Mouse (Mus musculus) C2C12 (cell line): ENCODE measurements around the gene Hsd3b7. TPM values are rescaled to one million over a fixed set of nuclear protein-coding genes. Genes with fewer than 3 reads are reported as not detected.
A peak's percentile ranks its signal among the peaks of the same experiment; 100 is the strongest.

Experiments used
- H3K27me3 ChIP-seq: one replicate; pipeline ENCODE4 v1.6.1; 2011; ENCODE audit not compliant: control insufficient read depth, insufficient read depth, insufficient read length
- H3K36me3 ChIP-seq: one replicate; pipeline ENCODE4 v1.6.1; 2011; ENCODE audit not compliant: control insufficient read depth, insufficient read depth
- H3K4me3 ChIP-seq: one replicate; pipeline ENCODE4 v1.5.1; 2011; ENCODE audit warnings: mild to moderate bottlenecking, control low read depth; ENCODE audit not compliant: poor library complexity, insufficient read depth, severe bottlenecking
- H3K79me2 ChIP-seq: one replicate; pipeline ENCODE4 v1.6.1; 2011; ENCODE audit not compliant: control insufficient read depth, insufficient read depth
- H3K79me3 ChIP-seq: one replicate; pipeline ENCODE4 v1.6.1; 2011; ENCODE audit warnings: low read depth, control low read depth
- H3ac ChIP-seq: one replicate; pipeline ENCODE3; 2011; ENCODE audit warnings: low read depth; ENCODE audit not compliant: control insufficient read depth, insufficient read length
- CEBPB ChIP-seq: IDR thresholded peaks from one replicate; pipeline ENCODE4 v1.6.1; 2011; ENCODE audit warnings: low read depth, mild to moderate bottlenecking, control low read depth, moderate library complexity
- CTCF ChIP-seq: IDR thresholded peaks from one replicate; pipeline ENCODE4 v1.5.1; 2011; ENCODE audit not compliant: control insufficient read depth, insufficient read depth, insufficient read length
- FOSL1 ChIP-seq: IDR thresholded peaks from one replicate; pipeline ENCODE4 v1.8.0; 2011; ENCODE audit warnings: mild to moderate bottlenecking, low read length; ENCODE audit not compliant: poor library complexity, insufficient read depth, severe bottlenecking
- MAX ChIP-seq: IDR thresholded peaks from one replicate; pipeline ENCODE4 v1.6.1; 2011; ENCODE audit warnings: mild to moderate bottlenecking, control low read depth
- MYOD1 ChIP-seq: IDR thresholded peaks from one replicate; pipeline ENCODE4 v1.6.1; 2011; ENCODE audit warnings: low read depth; ENCODE audit not compliant: control insufficient read depth, insufficient read length
- MYOG ChIP-seq: IDR thresholded peaks from one replicate; pipeline ENCODE4 v1.6.1; 2011; ENCODE audit not compliant: control insufficient read depth, insufficient read length; ENCODE audit errors: extremely low read depth
- USF1 ChIP-seq: IDR thresholded peaks from one replicate; pipeline ENCODE4 v1.6.1; 2011; ENCODE audit warnings: low read depth, mild to moderate bottlenecking, control low read depth, moderate library complexity
- long read RNA-seq, 2 experiments: library from polyadenylated mRNA; unstranded; transcript quantifications; one replicate each; pipeline ENCODE4 v2.0.0; 2019 to 2020
- polyA plus RNA-seq: library from polyadenylated mRNA; unstranded; fragments of >200 nt; fragmentation: generic; extraction: Trizol; gene quantifications from one replicate; pipeline ENCODE4 v1.2.1, GENCODE M21; 2012; ENCODE audit warnings: missing spikeins

Hsd3b7 gene
- polyA plus RNA-seq = 8.3 TPM
- long read RNA-seq, experiment 1, transcript Hsd3b7-201 (7 exons, 1,828 nt) = major isoform, 16 of 21 reads
- long read RNA-seq, experiment 1, partial matches to known transcripts = 2 of 21 reads
- long read RNA-seq, experiment 1, other reads (novel, unspliced or antisense) = 1 of 21 reads
- long read RNA-seq, experiment 2, transcript Hsd3b7-201 (7 exons, 1,828 nt) = major isoform, 10 of 16 reads
- long read RNA-seq, experiment 2, partial matches to known transcripts = 1 of 16 reads
- long read RNA-seq, experiment 2, other reads (novel, unspliced or antisense) = 4 of 16 reads

GRCm38 (mm10) chr7:127800435-127801009 is at the start of gene Hsd3b7:
Gene Hsd3b7 (plus strand): TSS chr7:127800604.
- H3K4me3 ChIP-seq = no peak within 1 kb of the TSS
- TF ChIP-seq MAX = no peak
- TF ChIP-seq CTCF = peak; percentile 44
- H3ac ChIP-seq = no peak within 1 kb of the TSS
- H3K36me3 ChIP-seq = peaks cover 36% of the 10 kb centered on the region
- no peaks in the 10 kb centered on the region for H3K79me2 ChIP-seq
- no peaks in the 10 kb centered on the region for H3K27me3 ChIP-seq
- H3K79me3 ChIP-seq = no peaks in the 10 kb centered on the region

- peaks cover 37% of the 10 kb centered on the region for H3K36me3 ChIP-seq
- H3K27me3 ChIP-seq = no peaks in the 10 kb centered on the region
- H3ac ChIP-seq = no peak overlapping the region
- H3K79me3 ChIP-seq = no peaks in the 10 kb centered on the region
- no peak overlapping the region for H3K4me3 ChIP-seq
- TF ChIP-seq CTCF = no peak
- TF ChIP-seq MYOG = no peak
- no peak for TF ChIP-seq CEBPB
- no peak for TF ChIP-seq MAX
- peaks cover 19% of the 10 kb centered on the region for H3K79me2 ChIP-seq
These were observed 48.8 kb upstream of the Hsd3b7 start for GRCm38 (mm10) chr7:127751619-127752018.

GRCm38 (mm10) chr7:127752069-127752468 is 48.3 kb upstream of the Hsd3b7 start:
- no peak overlapping the region for H3K4me3 ChIP-seq
- no peak overlapping the region for H3ac ChIP-seq
- TF ChIP-seq CEBPB (no peak), FOSL1 (no peak), MAX (no peak), MYOD1 (no peak), MYOG (no peak), CTCF (no peak), USF1 (no peak)
- H3K27me3 ChIP-seq = no peaks in the 10 kb centered on the region
- peaks cover 18% of the 10 kb centered on the region for H3K79me2 ChIP-seq
- peaks cover 40% of the 10 kb centered on the region for H3K36me3 ChIP-seq
- no peaks in the 10 kb centered on the region for H3K79me3 ChIP-seq

GRCm38 (mm10) chr7:127753158-127753557 is 47.2 kb upstream of the Hsd3b7 start:
- TF ChIP-seq MAX (no peak), FOSL1 (no peak), USF1 (no peak), MYOD1 (no peak), CTCF (no peak), MYOG (no peak), CEBPB (no peak)
- peaks cover 9% of the 10 kb centered on the region for H3K79me2 ChIP-seq
- peaks cover 40% of the 10 kb centered on the region for H3K36me3 ChIP-seq
- no peak overlapping the region for H3K4me3 ChIP-seq
- no peak overlapping the region for H3ac ChIP-seq
- H3K79me3 ChIP-seq = no peaks in the 10 kb centered on the region
- no peaks in the 10 kb centered on the region for H3K27me3 ChIP-seq

GRCm38 (mm10) chr7:127753741-127754140 is 46.7 kb upstream of the Hsd3b7 start:
- peaks cover 40% of the 10 kb centered on the region for H3K36me3 ChIP-seq
- H3K27me3 ChIP-seq = no peaks in the 10 kb centered on the region
- no peak overlapping the region for H3K4me3 ChIP-seq
- H3ac ChIP-seq = no peak overlapping the region
- no peaks in the 10 kb centered on the region for H3K79me3 ChIP-seq
- TF ChIP-seq CTCF = no peak
- no peak for TF ChIP-seq MAX
- no peak for TF ChIP-seq USF1
- TF ChIP-seq FOSL1 = no peak
- no peak for TF ChIP-seq CEBPB
- TF ChIP-seq MYOD1 = no peak
- no peak for TF ChIP-seq MYOG
- peaks cover 9% of the 10 kb centered on the region for H3K79me2 ChIP-seq

- H3K79me2 ChIP-seq = peaks cover 9% of the 10 kb centered on the region
- no peak overlapping the region for H3K4me3 ChIP-seq
- H3K36me3 ChIP-seq = peaks cover 35% of the 10 kb centered on the region
- H3ac ChIP-seq = no peak overlapping the region
- H3K27me3 ChIP-seq = no peaks in the 10 kb centered on the region
- TF ChIP-seq CEBPB (no peak), MYOD1 (no peak), MAX (no peak), FOSL1 (no peak), MYOG (no peak), USF1 (no peak)
- H3K79me3 ChIP-seq = no peaks in the 10 kb centered on the region
These were observed 40.7 kb upstream of the Hsd3b7 start for GRCm38 (mm10) chr7:127759716-127760115.
